Mouse (Mus musculus) limb, embryonic 14.5 days (tissue): ENCODE results near the gene Gcnt1. TPM values are rescaled to one million over a fixed set of nuclear protein-coding genes. Genes with fewer than 3 reads are reported as not detected.

ENCODE experiments used
- ATAC-seq: fragments of 200-750 bp; cut with Nextera tagmentation; 2 replicates; pipeline ENCODE4 v1.8.0; 2017; ENCODE audit warnings: low read depth, moderate number of reproducible peaks, moderate TSS enrichment; ENCODE audit not compliant: low FRiP score
- DNase-seq: peaks from one replicate; pipeline ENCODE4 v3.0.0-alpha.2; 2015; ENCODE audit warnings: low spot score
- H3K27ac ChIP-seq: fragments of 300-500 bp; sonication (generic); replicated peaks from 2 replicates; pipeline ENCODE4 v1.5.1; 2014; ENCODE audit warnings: low read depth, mild to moderate bottlenecking, low read length, moderate library complexity, mixed read lengths
- H3K27me3 ChIP-seq: fragments of 300-500 bp; sonication (generic); 2 replicates; pipeline ENCODE4 v1.6.1; 2014; ENCODE audit warnings: low read length, mixed read lengths; ENCODE audit not compliant: control insufficient read depth, insufficient read depth
- H3K36me3 ChIP-seq: fragments of 300-500 bp; sonication (generic); 2 replicates; pipeline ENCODE4 v1.6.1; 2014; ENCODE audit warnings: mild to moderate bottlenecking, low read length, moderate library complexity, mixed read lengths; ENCODE audit not compliant: control insufficient read depth, insufficient read depth
- H3K4me1 ChIP-seq: fragments of 300-500 bp; sonication (generic); 2 replicates; pipeline ENCODE4 v1.6.1; 2014; ENCODE audit warnings: antibody characterized with exemption, low read length, mixed read lengths; ENCODE audit not compliant: control insufficient read depth, insufficient read depth
- H3K4me2 ChIP-seq: fragments of 300-500 bp; sonication (generic); replicated peaks from 2 replicates; pipeline ENCODE4 v1.6.1; 2014; ENCODE audit warnings: low read depth, mild to moderate bottlenecking, low read length, moderate library complexity; ENCODE audit not compliant: severe bottlenecking
- H3K4me3 ChIP-seq: fragments of 300-500 bp; sonication (generic); replicated peaks from 2 replicates; pipeline ENCODE4 v1.5.1; 2014; ENCODE audit warnings: low read length
- H3K9ac ChIP-seq: fragments of 300-500 bp; sonication (generic); 2 replicates; pipeline ENCODE4 v1.6.1; 2014; ENCODE audit warnings: mild to moderate bottlenecking, low read depth, low read length, moderate library complexity; ENCODE audit not compliant: severe bottlenecking
- H3K9me3 ChIP-seq: fragments of 300-500 bp; sonication (generic); 2 replicates; pipeline ENCODE4 v1.6.1; 2016; ENCODE audit warnings: low read length; ENCODE audit not compliant: control insufficient read depth
- POLR2A ChIP-seq: fragments of 200-500 bp; IDR thresholded peaks from 2 replicates; pipeline ENCODE4 v1.8.0; 2012; ENCODE audit warnings: inconsistent platforms, mild to moderate bottlenecking, moderate library complexity, borderline replicate concordance; ENCODE audit not compliant: insufficient read depth, insufficient read length; ENCODE audit errors: extremely low read depth
- WGBS: fragments of 180-500 bp; shearing (Covaris S2); extraction: QIAGEN DNeasy Blood & Tissue Kit; methylation state at CpG from one replicate; pipeline ENCODE4 v1.1.7; 2014; 5-methylcytosine and 5-hydroxymethylcytosine counted together
- polyA plus RNA-seq, 2 experiments: library from polyadenylated mRNA; depleted of rRNA in 1 of 2; stranded (reverse) in 1 of 2; unstranded in 1 of 2; fragments of >200 nt; fragmentation: Nextera tagmentation in 1 of 2; extraction: Ambion mirVana in 1 of 2; gene quantifications; 2 replicates each; pipeline versions ENCODE4 v1.2.1 to v1.2.3; 2012 to 2014

Gcnt1 gene
- polyA plus RNA-seq, 2 experiments = 3.4 to 5.3 TPM

- Histone ChIP-seq H3K27ac (no peak overlapping the region), H3K4me1 (peaks cover 16% of the 10 kb centered on the region), H3K9ac (no peak overlapping the region), H3K36me3 (no peaks in the 10 kb centered on the region), H3K27me3 (no peaks in the 10 kb centered on the region), H3K4me3 (no peak overlapping the region), H3K4me2 (no peak overlapping the region), H3K9me3 (no peaks in the 10 kb centered on the region)
- ATAC-seq (no peak), DNase-seq (no peak)
- WGBS = 42% methylated on average over 5 of the region's 5 CpGs
- no peak for TF ChIP-seq POLR2A
Measured at GRCm38 (mm10) chr19:17323689-17324241, 48.9 kb downstream of the Gcnt1 start.

DNA sequence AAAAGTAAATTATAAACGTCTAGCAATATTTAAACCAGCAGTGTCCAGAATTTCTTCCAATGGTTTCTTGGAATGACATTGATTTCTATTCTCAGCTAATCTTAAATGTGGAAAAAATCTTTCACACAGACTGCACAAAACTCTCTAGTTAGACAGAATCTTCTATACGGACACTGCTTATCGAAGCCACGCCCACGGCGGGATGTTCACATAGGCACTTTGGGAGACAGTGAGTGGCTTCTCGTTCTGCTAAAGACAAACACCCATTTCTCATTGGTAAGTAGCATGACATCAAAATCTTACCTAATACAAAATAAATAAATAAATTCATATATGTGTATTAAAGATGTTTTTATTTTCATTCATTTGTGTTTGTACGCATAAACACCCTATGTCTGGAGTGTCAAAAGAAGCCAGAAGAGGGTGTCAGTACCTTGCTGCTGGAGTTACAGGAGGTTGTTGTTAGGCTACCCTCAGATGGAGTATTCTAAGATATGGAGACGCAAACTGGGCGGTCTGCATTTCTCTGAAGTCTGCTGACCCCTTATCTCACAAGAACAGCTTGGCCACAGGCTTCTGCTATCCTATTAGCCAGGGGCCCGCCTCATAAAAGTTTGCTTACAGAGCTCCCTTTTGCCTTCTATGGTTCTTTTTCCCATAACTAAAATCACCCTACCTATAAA, 49.5 kb downstream of the Gcnt1 start:
- H3K4me2 ChIP-seq = no peak overlapping the region
- DNase-seq = no peak
- no peak for TF ChIP-seq POLR2A
- H3K27ac ChIP-seq = no peak overlapping the region
- H3K9ac ChIP-seq = no peak overlapping the region
- H3K36me3 ChIP-seq = no peaks in the 10 kb centered on the region
- H3K9me3 ChIP-seq = no peaks in the 10 kb centered on the region
- no peak overlapping the region for H3K4me3 ChIP-seq
- 75% methylated on average over 11 of the region's 11 CpGs for WGBS
- H3K4me1 ChIP-seq = peaks cover 16% of the 10 kb centered on the region
- H3K27me3 ChIP-seq = no peaks in the 10 kb centered on the region
- ATAC-seq = no peak

DNA sequence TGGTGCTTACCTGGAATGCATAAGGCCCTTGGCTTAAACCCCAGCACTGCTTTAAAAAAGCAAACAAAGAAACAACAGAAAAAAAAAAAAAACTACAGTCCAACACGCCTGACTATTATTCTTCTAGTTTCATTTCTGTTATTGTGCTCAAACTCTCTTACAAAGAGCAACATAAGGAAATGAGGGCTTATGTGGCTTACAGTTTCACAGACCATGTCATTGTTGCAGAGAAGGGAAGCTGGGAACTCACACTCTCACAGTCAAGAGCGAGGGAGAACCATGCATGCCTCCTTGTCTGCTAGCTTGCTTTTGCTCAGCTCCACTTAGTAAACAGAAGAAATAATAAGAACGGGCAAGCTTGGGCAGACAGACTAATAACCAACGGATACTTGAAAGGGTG, 52.9 kb downstream of the Gcnt1 start:
- H3K27ac ChIP-seq = no peak overlapping the region

GRCm38 (mm10) chr19:17318733-17319132, 53.9 kb downstream of the Gcnt1 start:
- Histone ChIP-seq H3K4me3 (no peak overlapping the region), H3K4me2 (no peak overlapping the region), H3K27ac (no peak overlapping the region), H3K4me1 (peaks cover 6% of the 10 kb centered on the region; the same call in 1 of the 2 replicates), H3K36me3 (no peaks in the 10 kb centered on the region), H3K9ac (no peak overlapping the region), H3K9me3 (no peaks in the 10 kb centered on the region), H3K27me3 (no peaks in the 10 kb centered on the region)
- ATAC-seq = no peak
- TF ChIP-seq POLR2A = no peak
- 9% methylated on average over 3 of the region's 3 CpGs for WGBS
- no peak for DNase-seq

More for the DNA sequence above, 52.9 kb downstream of the Gcnt1 start:
- no peak overlapping the region for H3K9ac ChIP-seq
- H3K4me3 ChIP-seq = no peak overlapping the region
- DNase-seq (no peak), ATAC-seq (no peak)
- H3K9me3 ChIP-seq = no peaks in the 10 kb centered on the region
- TF ChIP-seq POLR2A = no peak
- peaks cover 16% of the 10 kb centered on the region for H3K4me1 ChIP-seq
- WGBS = 85% methylated on average over 4 of the region's 4 CpGs
- H3K36me3 ChIP-seq = no peaks in the 10 kb centered on the region
- no peak overlapping the region for H3K4me2 ChIP-seq
- no peaks in the 10 kb centered on the region for H3K27me3 ChIP-seq

- no peaks in the 10 kb centered on the region for H3K9me3 ChIP-seq
- DNase-seq (no peak), ATAC-seq (no peak)
- TF ChIP-seq POLR2A = no peak
- H3K36me3 ChIP-seq = no peaks in the 10 kb centered on the region
- 92% methylated on average over 2 of the region's 2 CpGs for WGBS
- no peaks in the 10 kb centered on the region for H3K4me1 ChIP-seq
- no peaks in the 10 kb centered on the region for H3K27me3 ChIP-seq
- no peak overlapping the region for H3K4me2 ChIP-seq
- no peak overlapping the region for H3K4me3 ChIP-seq
- H3K9ac ChIP-seq = no peak overlapping the region
- H3K27ac ChIP-seq = no peak overlapping the region
Measured at GRCm38 (mm10) chr19:17316311-17317003, 56.2 kb downstream of the Gcnt1 start.
